Mouse (Mus musculus) midbrain, embryonic 10.5 days (tissue): ENCODE results near the gene BC029722. TPM values are rescaled to one million over a fixed set of nuclear protein-coding genes. Genes with fewer than 3 reads are reported as not detected.
"Not testable (repeated sequence)": the region's sequence is repeated elsewhere in the genome, so short reads cannot be mapped to it uniquely, and the experiment has no call there.

Experiments used
- DNase-seq: peaks from one replicate; pipeline ENCODE4 v3.0.0-alpha.2; 2017; ENCODE audit warnings: low spot score
- H3K27ac ChIP-seq: fragments of 300-500 bp; sonication (generic); replicated peaks from 2 replicates; pipeline ENCODE4 v1.5.1; 2016; ENCODE audit warnings: mild to moderate bottlenecking
- H3K27me3 ChIP-seq: fragments of 300-500 bp; sonication (generic); 2 replicates; pipeline ENCODE4 v1.6.1; 2016; ENCODE audit warnings: low read depth, mild to moderate bottlenecking; ENCODE audit not compliant: poor library complexity, severe bottlenecking
- H3K36me3 ChIP-seq: fragments of 300-500 bp; sonication (generic); 2 replicates; pipeline ENCODE4 v1.6.1; 2016; ENCODE audit warnings: mild to moderate bottlenecking, moderate library complexity
- H3K4me1 ChIP-seq: fragments of 300-500 bp; sonication (generic); 2 replicates; pipeline ENCODE4 v1.6.1; 2016
- H3K4me3 ChIP-seq: fragments of 300-500 bp; sonication (generic); 2 replicates; pipeline ENCODE4 v1.5.1; 2016; ENCODE audit warnings: mild to moderate bottlenecking, moderate library complexity
- H3K9me3 ChIP-seq: fragments of 300-500 bp; sonication (generic); replicated peaks from 2 replicates; pipeline ENCODE4 v1.6.1; 2016; ENCODE audit warnings: mild to moderate bottlenecking
- WGBS: fragments of 180-500 bp; shearing (Covaris S2); methylation state at CpG from one replicate; pipeline ENCODE4 v1.1.7; 2016; 5-methylcytosine and 5-hydroxymethylcytosine counted together
- polyA plus RNA-seq: library from polyadenylated mRNA; unstranded; fragments of >200 nt; fragmentation: Nextera tagmentation; extraction: Ambion mirVana; gene quantifications from 2 replicates; pipeline ENCODE4 v1.2.1, GENCODE M21; 2016

Gene BC029722
- polyA plus RNA-seq, 1 experiment from 2014 or later = 6.8 TPM

DNA sequence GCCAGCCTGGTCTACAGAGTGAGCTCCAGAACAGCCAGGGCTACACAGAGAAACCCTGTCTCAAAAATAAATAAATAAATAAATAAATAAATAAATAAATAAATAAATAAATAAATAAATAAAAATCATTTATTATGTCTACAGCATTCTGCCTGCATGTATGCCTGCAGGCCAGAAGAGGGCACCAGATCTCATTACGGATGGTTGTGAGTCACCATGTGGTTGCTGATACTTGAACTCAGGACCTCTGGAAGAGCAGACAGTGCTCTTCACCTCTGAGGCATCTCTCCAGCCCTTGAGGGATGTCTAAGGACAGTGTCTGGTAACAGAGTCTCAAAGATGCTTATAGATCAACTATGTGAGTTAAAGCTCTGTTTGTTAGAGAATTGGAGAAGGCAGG is 12.9 kb upstream of the BC029722 start:
- H3K27ac ChIP-seq, H3K36me3 ChIP-seq, H3K9me3 ChIP-seq, H3K27me3 ChIP-seq, DNase-seq, H3K4me3 ChIP-seq: not testable (repeated sequence)
- WGBS = 78% methylated on average over 1 of the region's 1 CpGs
- peaks cover 15% of the 10 kb centered on the region for H3K4me1 ChIP-seq

DNA sequence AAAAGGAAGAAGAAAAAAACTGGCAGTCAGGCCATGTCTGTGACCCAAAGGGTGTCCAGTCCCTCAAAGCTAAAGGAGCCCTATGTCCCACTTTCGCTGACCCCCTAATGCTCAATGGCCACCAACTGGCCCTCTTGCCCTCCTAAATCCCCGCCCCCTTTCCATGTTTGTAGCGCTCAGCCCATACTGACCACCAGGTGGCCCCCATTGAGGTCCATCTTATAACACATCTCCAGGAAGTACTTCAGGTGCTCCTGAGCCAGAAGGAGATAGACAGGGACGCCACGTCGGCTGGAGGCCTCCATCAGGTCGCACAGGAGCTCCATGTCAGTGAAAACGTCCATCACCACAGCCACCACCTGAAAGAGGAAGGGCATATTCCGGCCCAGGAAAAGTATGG is 12.1 kb upstream of the BC029722 start:
- Histone ChIP-seq H3K36me3 (no peaks in the 10 kb centered on the region), H3K9me3 (no peaks in the 10 kb centered on the region), H3K4me3 (no peak overlapping the region), H3K27me3 (0 out of 2 replicates have a peak, but pooled peaks cover 7% of the 10 kb centered on the region), H3K4me1 (peaks cover 19% of the 10 kb centered on the region), H3K27ac (no peak overlapping the region)
- no peak for DNase-seq
- WGBS = 67% methylated on average over 9 of the region's 9 CpGs

DNA sequence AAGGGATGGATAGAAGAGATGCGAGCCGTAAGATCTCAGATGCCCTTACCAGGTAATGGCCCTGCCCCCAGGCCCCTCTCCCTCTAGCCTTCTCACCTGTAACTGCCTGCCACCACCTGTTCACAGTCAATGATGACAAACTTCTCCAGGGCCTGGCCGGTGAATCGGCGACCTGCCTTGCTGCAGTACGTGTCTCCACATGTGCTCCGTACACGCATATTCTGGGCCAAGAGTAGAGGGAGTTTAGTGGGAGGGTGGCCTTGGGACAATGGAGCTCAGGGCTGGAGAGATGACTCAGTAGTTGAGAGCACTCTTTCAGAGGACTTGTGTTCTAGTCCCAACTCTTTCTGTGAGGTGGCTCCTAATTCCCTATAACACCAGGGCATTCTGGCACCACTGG is 11.6 kb upstream of the BC029722 start:
- H3K27ac ChIP-seq = no peak overlapping the region
- WGBS = 90% methylated on average over 8 of the region's 8 CpGs
- no peak overlapping the region for H3K4me3 ChIP-seq
- H3K9me3 ChIP-seq = no peaks in the 10 kb centered on the region
- H3K27me3 ChIP-seq = 0 out of 2 replicates have a peak, but pooled peaks cover 7% of the 10 kb centered on the region
- DNase-seq = no peak
- H3K36me3 ChIP-seq = no peaks in the 10 kb centered on the region
- H3K4me1 ChIP-seq = peaks cover 20% of the 10 kb centered on the region

DNA sequence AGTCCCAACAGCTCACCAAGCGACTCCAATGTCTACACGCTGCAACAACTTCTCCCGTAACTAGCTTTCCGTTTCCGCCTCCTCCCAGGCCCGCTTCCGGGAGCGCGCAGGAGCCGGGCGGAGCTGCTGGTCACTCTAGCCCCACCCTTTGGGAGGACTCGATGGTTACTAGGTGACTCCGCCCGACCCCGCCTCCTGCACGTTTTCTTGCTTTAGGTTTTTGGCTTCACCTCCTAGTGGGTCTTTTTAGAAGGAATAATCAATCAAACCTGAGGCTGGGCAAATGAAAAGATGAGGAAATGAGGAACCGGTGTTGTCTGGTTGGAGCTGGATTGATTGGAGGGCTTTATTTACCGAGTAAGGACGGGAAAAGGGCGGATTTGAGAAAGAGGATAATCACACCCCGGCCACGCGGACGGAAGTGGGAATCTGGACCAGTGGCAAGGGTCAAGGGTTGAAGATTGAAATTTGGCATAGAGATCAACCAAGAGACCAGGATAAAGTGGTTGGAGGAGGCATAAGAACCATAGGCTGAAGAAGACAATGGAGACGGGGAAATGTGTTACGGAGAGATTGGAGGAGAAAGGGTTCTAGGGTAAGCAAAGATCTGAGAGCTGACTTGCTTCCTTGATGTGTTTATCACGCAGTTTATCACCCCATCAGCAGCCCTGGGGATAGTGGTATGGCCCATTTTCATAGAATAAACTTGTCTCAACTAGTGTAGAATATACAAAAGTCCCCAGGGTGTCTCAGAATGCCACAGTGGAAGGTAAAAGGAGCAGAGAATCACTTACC is 7.6 kb upstream of the BC029722 start, which contains the start of gene Eif6:
Eif6 (minus strand) TSS at position 296 of the 795 bp plus-strand sequence.
- peak; percentile 93 for DNase-seq
- Histone ChIP-seq H3K36me3 (peaks cover 29% of the 10 kb centered on the region), H3K4me3 (peak within 1 kb of the TSS; percentile 94), H3K9me3 (no peaks in the 10 kb centered on the region), H3K27ac (peak within 1 kb of the TSS; percentile 87), H3K27me3 (no peaks in the 10 kb centered on the region), H3K4me1 (peaks cover 24% of the 10 kb centered on the region)
- whole genome bisulfite sequencing = 4% methylated on average over 27 of the region's 27 CpGs

DNA sequence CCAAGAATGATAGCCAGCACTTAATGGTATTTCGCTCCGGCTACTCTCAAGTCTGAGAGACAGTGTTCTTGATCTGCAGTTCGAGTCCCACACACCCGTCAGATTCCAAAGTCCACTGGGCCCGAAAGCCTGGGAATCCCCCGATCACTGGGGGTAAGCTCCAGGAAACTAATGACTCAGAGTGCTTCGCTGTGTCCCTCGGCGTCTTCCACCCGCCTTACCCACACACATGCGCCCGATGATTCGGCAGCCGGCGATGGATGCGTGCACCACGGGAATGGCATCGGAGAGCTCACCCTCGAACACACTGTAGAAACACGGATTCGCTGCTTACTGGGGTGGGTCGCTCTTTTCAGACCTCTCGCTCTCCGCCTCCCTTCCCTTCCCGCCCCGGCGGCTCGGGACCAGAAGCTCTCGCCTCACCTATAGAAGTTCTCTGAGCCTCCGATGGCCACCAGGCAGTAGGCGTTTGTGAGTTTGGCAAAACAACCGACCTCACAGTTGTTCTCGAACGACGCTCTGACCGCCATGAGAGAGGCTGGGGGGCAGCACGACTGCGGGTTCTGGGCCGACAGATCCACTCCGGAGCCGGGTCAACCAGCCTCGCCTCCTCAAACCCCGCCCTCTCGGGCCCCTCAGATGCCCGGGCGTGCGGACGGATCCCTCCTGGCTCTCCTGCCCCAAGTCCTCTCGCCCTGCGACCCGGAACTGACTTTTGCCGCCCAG is 6.8 kb upstream of the BC029722 start:
- 3% methylated on average over 52 of the region's 52 CpGs for WGBS
- no peak for DNase-seq

DNA sequence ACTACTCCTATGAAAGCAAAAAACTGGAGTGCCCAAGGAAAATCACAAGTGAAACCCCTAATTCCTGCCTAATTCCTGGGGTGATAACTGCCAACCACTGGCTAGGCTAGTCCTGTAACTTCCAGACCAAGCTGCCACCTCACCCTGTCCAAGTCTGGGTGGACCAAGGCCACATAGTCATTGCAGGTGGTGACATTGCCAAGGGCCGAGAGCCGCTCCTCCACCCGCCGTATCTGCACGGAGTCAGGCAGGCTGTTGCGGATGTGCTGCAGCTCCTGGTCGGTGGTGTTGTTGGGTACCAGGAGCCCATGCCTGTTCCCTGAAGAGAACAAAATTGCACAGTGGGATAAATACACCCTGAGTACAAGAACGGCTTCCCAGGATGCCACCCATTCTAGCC is 4.5 kb upstream of the BC029722 start:
- DNase-seq = no peak
- Histone ChIP-seq H3K9me3 (no peaks in the 10 kb centered on the region), H3K4me1 (peaks cover 35% of the 10 kb centered on the region), H3K36me3 (peaks cover 56% of the 10 kb centered on the region), H3K27ac (no peak overlapping the region), H3K4me3 (no peak overlapping the region), H3K27me3 (no peaks in the 10 kb centered on the region)
- 96% methylated on average over 8 of the region's 8 CpGs for WGBS

More for the DNA sequence above, 6.8 kb upstream of the BC029722 start:
- Histone ChIP-seq H3K36me3 (peaks cover 36% of the 10 kb centered on the region), H3K27ac (peak overlapping the region; percentile 87), H3K4me3 (peak overlapping the region; percentile 94), H3K27me3 (no peaks in the 10 kb centered on the region), H3K4me1 (peaks cover 24% of the 10 kb centered on the region), H3K9me3 (no peaks in the 10 kb centered on the region)

DNA sequence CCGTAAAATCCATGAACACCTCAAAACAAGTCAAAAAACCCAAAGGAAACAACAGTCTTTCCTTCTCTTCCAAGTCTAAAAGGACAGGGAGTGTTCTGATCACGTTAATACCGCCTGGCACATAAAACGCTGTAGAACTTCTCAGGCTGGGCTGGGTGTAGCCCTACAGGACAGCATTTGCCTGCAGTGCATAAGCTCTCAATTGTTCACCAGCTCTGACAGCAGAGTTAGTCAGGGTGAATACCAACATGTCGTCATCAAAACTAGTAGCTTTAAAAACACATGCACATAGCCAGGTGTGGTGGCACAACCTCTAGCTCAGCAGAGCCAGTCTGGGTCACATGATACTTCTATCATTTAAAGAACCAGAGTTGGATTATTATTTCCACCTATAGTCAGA is 1.6 kb upstream of the BC029722 start:
- no peak for DNase-seq
- Histone ChIP-seq H3K27ac (no peak overlapping the region), H3K4me1 (peaks cover 30% of the 10 kb centered on the region), H3K27me3 (0 out of 2 replicates have a peak, but pooled peaks cover 2% of the 10 kb centered on the region), H3K36me3 (peaks cover 56% of the 10 kb centered on the region), H3K4me3 (no peak overlapping the region), H3K9me3 (no peaks in the 10 kb centered on the region)
- 89% methylated on average over 5 of the region's 5 CpGs for WGBS

DNA sequence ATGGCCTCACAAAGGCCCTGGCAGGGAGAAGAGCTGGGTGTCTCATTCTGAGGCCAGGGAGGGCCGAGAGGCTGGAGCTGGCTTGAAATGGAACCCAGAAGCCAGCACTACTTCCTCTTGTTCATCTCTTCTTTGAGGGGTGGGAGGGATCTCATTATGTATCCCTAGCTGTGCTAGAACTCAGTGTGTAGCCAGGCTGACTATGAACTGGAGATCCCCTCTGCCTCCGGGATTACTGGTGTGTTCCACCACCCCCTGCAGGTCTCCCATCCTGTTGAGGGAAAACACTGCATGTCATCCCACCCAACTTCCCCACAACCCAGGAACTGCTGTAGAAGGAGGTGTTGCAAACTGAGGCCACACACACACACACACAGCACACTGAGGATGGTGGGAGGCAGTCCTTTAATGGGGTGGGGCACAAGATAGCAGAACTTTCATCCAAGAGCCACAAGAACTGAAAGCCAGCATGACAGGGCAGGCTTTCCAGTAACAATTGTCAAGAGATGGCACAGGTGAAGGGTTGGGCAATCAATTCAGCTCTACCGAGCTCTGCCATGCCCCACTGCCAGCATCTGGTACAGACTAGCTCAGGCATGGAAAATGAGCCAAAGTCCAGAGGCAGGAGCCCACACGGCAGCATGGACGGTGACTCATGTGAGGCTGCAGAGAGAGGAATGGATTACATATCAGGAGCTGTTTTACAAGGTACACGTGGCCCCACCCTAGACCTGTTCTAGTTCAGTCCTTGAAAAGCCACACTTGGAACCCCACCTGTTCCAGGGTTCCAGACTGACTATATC is 424 bp upstream of the BC029722 start:
- peaks cover 51% of the 10 kb centered on the region for H3K36me3 ChIP-seq
- no peak for DNase-seq
- H3K9me3 ChIP-seq = no peaks in the 10 kb centered on the region
- peaks cover 22% of the 10 kb centered on the region for H3K4me1 ChIP-seq
- WGBS = 70% methylated on average over 6 of the region's 6 CpGs
- H3K27me3 ChIP-seq = 0 out of 2 replicates have a peak, but pooled peaks cover 6% of the 10 kb centered on the region
- peak overlapping the region; percentile 83 for H3K27ac ChIP-seq
- H3K4me3 ChIP-seq = peak overlapping the region; percentile 68

DNA sequence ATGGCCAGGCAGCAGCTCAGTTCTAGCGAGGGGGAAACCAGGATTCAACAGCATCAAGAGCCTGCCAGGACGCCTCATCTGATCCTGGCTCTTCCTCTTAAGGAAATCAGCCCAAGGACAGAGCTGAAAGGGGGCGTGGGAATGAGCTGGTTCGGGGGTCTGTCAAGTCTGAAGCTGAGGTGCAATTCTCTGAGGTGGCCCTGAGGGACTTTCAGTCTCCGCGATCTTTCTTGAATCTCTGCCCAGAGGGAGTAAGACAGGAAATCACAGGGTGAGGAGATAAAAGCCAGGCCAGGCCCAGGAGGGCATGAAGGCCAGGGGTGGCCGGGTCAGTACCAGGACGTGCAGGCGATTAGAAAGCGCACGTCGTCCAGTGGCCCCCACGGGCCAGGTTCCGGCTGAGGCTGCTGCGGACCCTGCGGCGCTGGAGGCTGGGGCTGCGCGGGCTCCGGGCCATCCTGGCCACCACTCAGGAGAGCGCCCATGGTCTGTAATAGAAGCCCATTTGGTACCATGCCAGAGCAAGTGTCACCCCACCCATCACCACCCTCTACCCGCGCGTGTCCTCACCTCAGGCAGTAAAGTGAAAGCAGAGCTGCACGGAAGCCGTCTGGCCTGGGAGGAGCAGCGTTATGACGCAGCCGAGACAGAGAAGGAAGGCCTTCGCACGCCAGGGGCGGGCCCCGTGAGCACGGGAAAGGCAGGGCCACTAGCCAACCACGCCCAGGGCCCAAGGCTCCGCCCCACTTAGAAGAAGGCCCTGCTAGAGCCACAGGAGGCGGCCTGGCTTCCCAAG is 432 bp downstream of the BC029722 start:
- 4% methylated on average over 37 of the region's 37 CpGs for WGBS
- Histone ChIP-seq H3K27me3 (0 out of 2 replicates have a peak, but pooled peaks cover 6% of the 10 kb centered on the region), H3K9me3 (no peaks in the 10 kb centered on the region), H3K27ac (peak overlapping the region; percentile 83), H3K36me3 (peaks cover 47% of the 10 kb centered on the region), H3K4me3 (peak overlapping the region; percentile 68), H3K4me1 (peaks cover 22% of the 10 kb centered on the region)
- peak; percentile 90 for DNase-seq

DNA sequence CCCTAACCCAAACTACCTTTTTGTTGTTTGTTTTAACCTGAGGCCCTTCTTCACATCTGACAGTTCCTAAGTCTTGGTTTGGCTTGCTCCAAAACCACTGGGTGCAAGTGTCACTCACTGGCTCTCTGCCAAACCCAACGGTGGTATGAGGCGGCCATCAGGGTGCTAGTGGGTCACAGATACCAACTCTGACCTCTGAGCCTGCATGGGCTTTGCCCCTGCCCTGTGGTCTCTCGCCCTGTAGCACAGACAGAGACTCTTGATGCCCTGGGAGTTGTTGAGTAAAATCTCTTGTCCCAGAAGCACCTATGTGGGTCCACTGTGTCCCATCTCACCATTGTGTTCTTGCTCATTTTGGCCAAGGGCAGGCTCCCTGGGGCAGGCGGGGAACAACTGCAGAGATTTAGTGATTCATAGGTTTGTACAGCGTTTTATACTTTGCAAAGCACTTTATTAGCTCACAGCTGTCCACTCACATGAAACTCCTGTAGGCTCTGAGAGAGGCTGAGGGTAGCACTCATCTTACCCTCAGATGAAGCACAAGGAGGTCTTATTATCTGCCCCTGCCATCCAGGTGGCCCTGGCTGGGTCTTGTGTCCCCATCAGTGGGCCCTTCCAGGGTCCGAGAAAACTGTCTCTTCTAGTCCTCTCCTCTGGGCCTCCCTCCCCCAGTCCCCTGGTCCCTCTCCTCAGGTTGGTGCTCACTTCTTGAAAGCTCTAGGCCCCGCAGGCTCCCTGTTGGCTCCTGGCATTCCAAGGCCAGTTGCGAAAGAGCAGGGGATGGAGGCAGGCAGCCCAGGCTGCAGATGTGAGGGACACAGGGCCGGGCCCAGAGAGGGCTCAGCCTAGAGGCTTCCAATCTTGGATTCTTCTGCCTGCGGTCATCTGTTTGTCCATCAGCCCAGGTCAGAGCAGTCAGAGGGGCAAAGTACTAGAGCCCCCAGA is 1.7 kb downstream of the BC029722 start:
- no peak for DNase-seq
- Histone ChIP-seq H3K27ac (no peak overlapping the region), H3K36me3 (peaks cover 34% of the 10 kb centered on the region), H3K4me3 (peak overlapping the region; percentile 68; the same call in 1 of the 2 replicates), H3K27me3 (0 out of 2 replicates have a peak, but pooled peaks cover 6% of the 10 kb centered on the region), H3K4me1 (peaks cover 22% of the 10 kb centered on the region), H3K9me3 (no peaks in the 10 kb centered on the region)
- WGBS = 74% methylated on average over 10 of the region's 10 CpGs

DNA sequence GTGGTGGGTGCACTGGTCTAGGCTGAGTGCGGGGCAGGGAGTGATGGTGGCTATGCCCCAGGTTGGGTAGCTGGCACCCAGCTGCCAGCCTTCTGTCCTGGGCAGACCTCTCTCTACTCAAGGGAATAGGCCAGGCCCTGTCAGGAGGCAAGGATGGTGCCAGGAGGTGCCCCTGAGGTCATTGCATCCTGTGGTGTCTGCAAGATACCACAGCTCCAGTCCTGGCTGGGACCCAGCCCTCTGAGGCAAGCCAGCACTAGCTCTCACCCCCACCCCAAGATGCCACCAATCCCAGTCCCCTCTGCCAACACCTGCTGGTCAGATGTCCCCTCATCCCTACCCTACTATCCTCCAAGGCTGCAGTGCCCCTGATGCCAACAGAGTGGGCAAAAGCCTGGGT is 3.0 kb downstream of the BC029722 start:
- WGBS = 100% methylated on average over 1 of the region's 1 CpGs

More for the DNA sequence above, 3.0 kb downstream of the BC029722 start:
- H3K9me3 ChIP-seq = no peaks in the 10 kb centered on the region
- H3K4me1 ChIP-seq = peaks cover 22% of the 10 kb centered on the region
- H3K27me3 ChIP-seq = 0 out of 2 replicates have a peak, but pooled peaks cover 6% of the 10 kb centered on the region
- no peak for DNase-seq
- H3K27ac ChIP-seq = no peak overlapping the region
- no peak overlapping the region for H3K4me3 ChIP-seq
- peaks cover 22% of the 10 kb centered on the region for H3K36me3 ChIP-seq
